Mouse (Mus musculus): Measurements from ENCODE around the gene Abl1. TPM values are rescaled to one million over a fixed set of nuclear protein-coding genes. Genes with fewer than 3 reads are reported as not detected.

The Abl1 gene
- polyA plus RNA-seq, 1 experiment from 2014 or later: 53.2 TPM

GRCm38 (mm10) chr2:31838868-31839267 lies 150.7 kb downstream of the Abl1 start:
- no peak overlapping the region for H3K4me3 ChIP-seq
- no peak overlapping the region for H3K9ac ChIP-seq
- no peaks in the 10 kb centered on the region for H3K9me3 ChIP-seq
- no peak overlapping the region for H3K4me2 ChIP-seq
- H3K4me1 ChIP-seq: peaks cover 7% of the 10 kb centered on the region; the same call in 1 of the 2 replicates
- peaks cover 49% of the 10 kb centered on the region for H3K27me3 ChIP-seq
- ATAC-seq (ENCODE audit: insufficient number of reproducible peaks, insufficient read depth, low FRiP score, low TSS enrichment, low read depth): no peak
- no peak overlapping the region for H3K27ac ChIP-seq
- 41% methylated on average over 1 of the region's 1 CpGs for WGBS
- no peaks in the 10 kb centered on the region for H3K36me3 ChIP-seq

GRCm38 (mm10) chr2:31844729-31845136 lies 156.6 kb downstream of the Abl1 start:
- Histone ChIP-seq H3K4me3 (peak overlapping the region; percentile 59; the same call in 1 of the 2 replicates), H3K4me1 (peaks cover 25% of the 10 kb centered on the region), H3K9me3 (no peaks in the 10 kb centered on the region), H3K27me3 (peaks cover 77% of the 10 kb centered on the region), H3K9ac (no peak overlapping the region), H3K36me3 (no peaks in the 10 kb centered on the region), H3K27ac (no peak overlapping the region), H3K4me2 (peak overlapping the region; percentile 98)
- 5% methylated on average over 10 of the region's 10 CpGs for WGBS
- ATAC-seq (ENCODE audit: insufficient number of reproducible peaks, insufficient read depth, low FRiP score, low TSS enrichment, low read depth): no peak

GRCm38 (mm10) chr2:31845512-31845895 lies 157.3 kb downstream of the Abl1 start:
- 2% methylated on average over 25 of the region's 26 CpGs for WGBS
- peak overlapping the region; percentile 72 for H3K9ac ChIP-seq
- peaks cover 25% of the 10 kb centered on the region for H3K4me1 ChIP-seq
- H3K27ac ChIP-seq: no peak overlapping the region
- no peaks in the 10 kb centered on the region for H3K36me3 ChIP-seq
- H3K27me3 ChIP-seq: peaks cover 70% of the 10 kb centered on the region
- ATAC-seq (ENCODE audit: insufficient number of reproducible peaks, insufficient read depth, low FRiP score, low TSS enrichment, low read depth): no peak
- peak overlapping the region; percentile 98 for H3K4me2 ChIP-seq
- no peaks in the 10 kb centered on the region for H3K9me3 ChIP-seq
- peak overlapping the region; percentile 59 for H3K4me3 ChIP-seq

DNA sequence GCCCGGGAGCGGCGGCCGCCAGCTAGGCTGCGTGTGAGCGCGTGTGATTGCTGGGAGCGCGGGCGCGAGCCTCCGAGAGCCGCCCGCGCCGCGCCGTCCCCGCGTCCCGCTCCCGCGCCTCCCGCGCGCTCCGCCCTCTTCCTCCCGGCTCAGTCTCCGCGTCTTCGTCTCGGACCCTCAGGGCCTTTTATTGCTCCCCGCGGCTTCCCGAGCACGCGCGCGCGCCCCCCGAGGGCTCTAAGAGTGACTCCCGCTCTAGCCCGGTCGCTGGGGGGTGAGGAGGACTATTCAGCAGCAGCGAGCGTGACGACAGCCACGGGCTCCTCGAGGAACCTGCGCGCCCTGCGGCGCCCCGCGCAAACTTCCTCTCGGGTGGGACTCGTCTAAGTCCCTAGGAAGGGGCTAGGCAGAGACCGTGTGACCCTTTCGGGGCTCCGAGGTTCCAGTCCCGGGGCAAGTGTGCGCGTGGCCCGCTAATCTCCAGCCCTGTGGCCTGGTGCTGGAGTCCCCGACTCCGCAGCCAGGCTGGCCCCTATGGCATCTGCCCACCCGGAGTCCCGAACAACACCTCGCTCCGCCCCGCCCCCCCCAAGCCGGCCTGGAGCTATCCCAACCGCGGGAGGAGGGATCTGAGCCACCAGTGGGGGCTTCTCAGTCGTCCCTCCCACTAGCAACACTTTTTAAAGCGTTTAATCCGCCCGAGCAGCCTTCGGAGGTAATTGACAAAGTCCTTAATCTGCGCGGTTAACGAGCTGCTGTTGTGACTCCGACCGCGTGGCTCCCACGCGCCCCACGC lies 157.9 kb downstream of the Abl1 start, which contains the start of gene Fibcd1:
TSS of gene Fibcd1 (minus strand) at position 110 of the 796 bp plus-strand sequence.
- Histone ChIP-seq H3K9me3 (no peaks in the 10 kb centered on the region), H3K27me3 (peaks cover 65% of the 10 kb centered on the region), H3K4me1 (peaks cover 25% of the 10 kb centered on the region), H3K36me3 (no peaks in the 10 kb centered on the region), H3K9ac (peak within 1 kb of the TSS; percentile 72), H3K4me2 (peak within 1 kb of the TSS; percentile 98), H3K4me3 (peak within 1 kb of the TSS; percentile 59), H3K27ac (no peak within 1 kb of the TSS)
- WGBS: under 1% methylated on average over 87 of the region's 88 CpGs
- ATAC-seq (ENCODE audit: insufficient number of reproducible peaks, insufficient read depth, low FRiP score, low TSS enrichment, low read depth): no peak

GRCm38 (mm10) chr2:31846692-31847660 lies 158.8 kb downstream of the Abl1 start:
- Histone ChIP-seq H3K9ac (peak overlapping the region; percentile 72), H3K27me3 (peaks cover 59% of the 10 kb centered on the region), H3K9me3 (no peaks in the 10 kb centered on the region), H3K36me3 (no peaks in the 10 kb centered on the region), H3K4me1 (peaks cover 25% of the 10 kb centered on the region), H3K4me2 (peak overlapping the region; percentile 98), H3K27ac (no peak overlapping the region), H3K4me3 (peak overlapping the region; percentile 59)
- no peak for ATAC-seq (ENCODE audit: insufficient number of reproducible peaks, insufficient read depth, low FRiP score, low TSS enrichment, low read depth)
- 2% methylated on average over 35 of the region's 35 CpGs for WGBS

- ATAC-seq (ENCODE audit: insufficient number of reproducible peaks, insufficient read depth, low FRiP score, low TSS enrichment, low read depth): no peak
Measured at GRCm38 (mm10) chr2:31847908-31848307, 159.7 kb downstream of the Abl1 start.

GRCm38 (mm10) chr2:31850141-31850540 lies 162.0 kb downstream of the Abl1 start:
- H3K27me3 ChIP-seq: peaks cover 30% of the 10 kb centered on the region
- no peak overlapping the region for H3K4me3 ChIP-seq
- 25% methylated on average over 12 of the region's 12 CpGs for WGBS

More at GRCm38 (mm10) chr2:31847908-31848307, 159.7 kb downstream of the Abl1 start:
- peaks cover 53% of the 10 kb centered on the region for H3K27me3 ChIP-seq
- peaks cover 25% of the 10 kb centered on the region for H3K4me1 ChIP-seq
- H3K4me3 ChIP-seq: no peak overlapping the region
- H3K4me2 ChIP-seq: no peak overlapping the region
- H3K9me3 ChIP-seq: no peaks in the 10 kb centered on the region
- 24% methylated on average over 6 of the region's 6 CpGs for WGBS
- no peak overlapping the region for H3K9ac ChIP-seq
- no peak overlapping the region for H3K27ac ChIP-seq
- H3K36me3 ChIP-seq: no peaks in the 10 kb centered on the region

More at GRCm38 (mm10) chr2:31850141-31850540, 162.0 kb downstream of the Abl1 start:
- ATAC-seq (ENCODE audit: insufficient number of reproducible peaks, insufficient read depth, low FRiP score, low TSS enrichment, low read depth): no peak
- Histone ChIP-seq H3K9me3 (no peaks in the 10 kb centered on the region), H3K9ac (no peak overlapping the region), H3K36me3 (no peaks in the 10 kb centered on the region), H3K27ac (no peak overlapping the region), H3K4me1 (peaks cover 23% of the 10 kb centered on the region), H3K4me2 (no peak overlapping the region)

Other genes starting within 250 kb of the Abl1 start
- 14.1 and 15.3 TPM in 2 replicates for gene Ass1, start 218.2 kb upstream of the Abl1 start, polyA plus RNA-seq (2015; fragmentation: Nextera tagmentation; extraction: Ambion mirVana)
- gene Fubp3, start 115.7 kb upstream of the Abl1 start, polyA plus RNA-seq (2015; fragmentation: Nextera tagmentation; extraction: Ambion mirVana): 102 and 105 TPM in 2 replicates
- gene Prdm12, start 48.3 kb upstream of the Abl1 start, polyA plus RNA-seq (2015; fragmentation: Nextera tagmentation; extraction: Ambion mirVana): 0.08 and 0.21 TPM in 2 replicates
- 77.0 and 83.8 TPM in 2 replicates for gene Exosc2, start 17.7 kb upstream of the Abl1 start, polyA plus RNA-seq (2015; fragmentation: Nextera tagmentation; extraction: Ambion mirVana)
- 0.14 and 0.22 TPM in 2 replicates for gene Qrfp, start 122.2 kb downstream of the Abl1 start, polyA plus RNA-seq (2015; fragmentation: Nextera tagmentation; extraction: Ambion mirVana)
- 0.55 and 0.83 TPM in 2 replicates for gene Fibcd1, start 157.6 kb downstream of the Abl1 start, polyA plus RNA-seq (2015; fragmentation: Nextera tagmentation; extraction: Ambion mirVana)
- gene Lamc3, start 198.9 kb downstream of the Abl1 start, polyA plus RNA-seq (2015; fragmentation: Nextera tagmentation; extraction: Ambion mirVana): 2.6 and 3.9 TPM in 2 replicates